Mouse (Mus musculus): ENCODE results near the gene Sox30. TPM values are rescaled to one million over a fixed set of nuclear protein-coding genes. Genes with fewer than 3 reads are reported as not detected.
A peak's percentile ranks its signal among the peaks of the same experiment; 100 is the strongest.

The Sox30 gene
- polyA plus RNA-seq, 1 experiment from 2014 or later, result 0.11 TPM

GRCm38 (mm10) chr11:46056770-46057411 lies 76.8 kb downstream of the Sox30 start:
- Histone ChIP-seq H3K27ac (ENCODE audit: low read depth, low read length) (peak overlapping the region; percentile 63; the same call in 1 of the 2 replicates), H3K36me3 (ENCODE audit: control insufficient read depth, insufficient read depth, low read length) (no peaks in the 10 kb centered on the region), H3K4me1 (ENCODE audit: control insufficient read depth, insufficient read depth, low read length) (peaks cover 6% of the 10 kb centered on the region), H3K4me2 (ENCODE audit: low read length) (peak overlapping the region; percentile 60), H3K9me3 (replicated peaks; ENCODE audit: control insufficient read depth, low read length) (no peaks in the 10 kb centered on the region), H3K4me3 (ENCODE audit: low read depth, low read length) (peak overlapping the region; percentile 61), H3K9ac (ENCODE audit: low read length) (peak overlapping the region; percentile 83), H3K27me3 (replicated peaks; ENCODE audit: control insufficient read depth, insufficient read depth, low read length) (no peaks in the 10 kb centered on the region)
- ATAC-seq (no peak), DNase-seq (ENCODE audit: low spot score) (peak; percentile 35)
- WGBS, result 6% methylated on average over 25 of the region's 25 CpGs

- no peaks in the 10 kb centered on the region for H3K27me3 ChIP-seq (replicated peaks; ENCODE audit: control insufficient read depth, insufficient read depth, low read length)
- peaks cover 6% of the 10 kb centered on the region for H3K4me1 ChIP-seq (ENCODE audit: control insufficient read depth, insufficient read depth, low read length)
- peak overlapping the region; percentile 60; the same call in 1 of the 2 replicates for H3K4me2 ChIP-seq (ENCODE audit: low read length)
- 65% methylated on average over 9 of the region's 9 CpGs for WGBS
- ATAC-seq, result no peak
- DNase-seq (ENCODE audit: low spot score), result no peak
- H3K9ac ChIP-seq (ENCODE audit: low read length), result no peak overlapping the region
- H3K4me3 ChIP-seq (ENCODE audit: low read depth, low read length), result no peak overlapping the region
- H3K36me3 ChIP-seq (ENCODE audit: control insufficient read depth, insufficient read depth, low read length), result no peaks in the 10 kb centered on the region
- H3K27ac ChIP-seq (ENCODE audit: low read depth, low read length), result no peak overlapping the region
- no peaks in the 10 kb centered on the region for H3K9me3 ChIP-seq (replicated peaks; ENCODE audit: control insufficient read depth, low read length)
Observed at GRCm38 (mm10) chr11:46058011-46058410, 77.9 kb downstream of the Sox30 start.

- no peak overlapping the region for H3K4me2 ChIP-seq (ENCODE audit: low read length)
- H3K9ac ChIP-seq (ENCODE audit: low read length), result no peak overlapping the region
- H3K27me3 ChIP-seq (replicated peaks; ENCODE audit: control insufficient read depth, insufficient read depth, low read length), result no peaks in the 10 kb centered on the region
- H3K4me3 ChIP-seq (ENCODE audit: low read depth, low read length), result no peak overlapping the region
- no peak overlapping the region for H3K27ac ChIP-seq (ENCODE audit: low read depth, low read length)
- no peaks in the 10 kb centered on the region for H3K9me3 ChIP-seq (replicated peaks; ENCODE audit: control insufficient read depth, low read length)
- H3K4me1 ChIP-seq (ENCODE audit: control insufficient read depth, insufficient read depth, low read length), result peaks cover 6% of the 10 kb centered on the region
- H3K36me3 ChIP-seq (ENCODE audit: control insufficient read depth, insufficient read depth, low read length), result no peaks in the 10 kb centered on the region
- 98% methylated on average over 4 of the region's 4 CpGs for WGBS
- DNase-seq (ENCODE audit: low spot score) (no peak), ATAC-seq (no peak)
Observed at GRCm38 (mm10) chr11:46058916-46059315, 78.8 kb downstream of the Sox30 start.

DNA sequence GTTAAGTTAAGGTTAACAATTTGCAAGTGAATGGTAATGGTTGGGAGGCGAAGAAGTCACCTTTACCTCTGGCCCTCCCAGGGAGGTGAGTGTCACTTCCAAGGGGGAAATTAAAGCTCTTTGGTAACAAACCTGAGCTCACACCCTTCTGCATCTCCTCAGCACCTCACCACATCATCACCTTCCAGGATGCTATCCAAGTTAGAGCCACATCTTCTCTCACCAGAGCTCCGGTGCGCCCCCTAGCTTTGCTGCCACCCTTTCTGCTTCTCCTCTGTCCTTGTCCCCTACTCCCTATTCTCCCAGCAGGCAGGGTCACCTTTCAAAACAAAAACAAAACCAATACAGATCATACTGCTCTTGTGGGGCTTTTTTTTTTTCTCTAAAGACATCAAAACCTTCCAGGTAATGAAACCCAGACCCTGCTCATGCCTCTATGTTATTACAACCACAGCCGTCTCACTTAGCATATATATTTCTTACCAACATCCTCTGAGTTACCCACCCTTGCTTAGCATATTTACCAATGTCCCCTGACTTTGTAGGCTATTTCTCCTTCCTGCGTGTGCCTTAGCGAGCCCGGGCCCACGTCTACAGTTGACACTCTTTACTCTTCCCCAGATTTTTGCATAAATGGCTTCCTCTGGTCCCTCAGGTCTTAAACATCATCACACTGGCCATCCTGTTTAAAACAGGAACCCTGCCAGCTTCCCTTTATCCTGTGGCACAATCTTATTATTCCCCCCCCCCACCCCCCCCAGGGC lies 80.0 kb downstream of the Sox30 start:
- Histone ChIP-seq H3K4me1 (ENCODE audit: control insufficient read depth, insufficient read depth, low read length) (peaks cover 7% of the 10 kb centered on the region), H3K4me3 (ENCODE audit: low read depth, low read length) (no peak overlapping the region), H3K9ac (ENCODE audit: low read length) (no peak overlapping the region), H3K36me3 (ENCODE audit: control insufficient read depth, insufficient read depth, low read length) (no peaks in the 10 kb centered on the region), H3K9me3 (replicated peaks; ENCODE audit: control insufficient read depth, low read length) (no peaks in the 10 kb centered on the region), H3K27me3 (replicated peaks; ENCODE audit: control insufficient read depth, insufficient read depth, low read length) (no peaks in the 10 kb centered on the region), H3K4me2 (ENCODE audit: low read length) (no peak overlapping the region), H3K27ac (ENCODE audit: low read depth, low read length) (no peak overlapping the region)
- DNase-seq (ENCODE audit: low spot score) (no peak), ATAC-seq (no peak)
- 77% methylated on average over 8 of the region's 8 CpGs for WGBS

DNA sequence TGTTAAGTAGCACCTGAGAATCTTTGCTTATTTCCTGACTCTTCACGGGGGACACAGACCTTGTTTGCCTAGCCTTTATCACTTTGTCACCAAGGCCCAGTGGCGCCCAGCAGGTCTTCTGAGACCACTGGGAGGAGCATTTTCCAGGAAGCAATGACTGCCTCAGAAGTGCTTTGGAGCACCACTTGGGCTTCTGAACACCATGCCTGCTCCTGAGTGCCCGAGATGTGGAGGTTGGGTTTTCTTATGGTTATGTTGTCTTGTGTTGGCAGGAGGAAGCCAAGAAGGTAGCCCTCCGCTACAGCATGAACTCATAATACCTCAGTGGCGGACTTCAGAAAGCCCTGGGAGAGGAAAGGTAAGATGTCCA lies 80.5 kb downstream of the Sox30 start:
- 82% methylated on average over 5 of the region's 5 CpGs for WGBS
- peaks cover 11% of the 10 kb centered on the region for H3K4me1 ChIP-seq (ENCODE audit: control insufficient read depth, insufficient read depth, low read length)
- H3K36me3 ChIP-seq (ENCODE audit: control insufficient read depth, insufficient read depth, low read length), result no peaks in the 10 kb centered on the region
- H3K27me3 ChIP-seq (replicated peaks; ENCODE audit: control insufficient read depth, insufficient read depth, low read length), result no peaks in the 10 kb centered on the region
- H3K4me2 ChIP-seq (ENCODE audit: low read length), result no peak overlapping the region
- H3K27ac ChIP-seq (ENCODE audit: low read depth, low read length), result no peak overlapping the region
- DNase-seq (ENCODE audit: low spot score) (no peak), ATAC-seq (no peak)
- H3K4me3 ChIP-seq (ENCODE audit: low read depth, low read length), result no peak overlapping the region
- H3K9ac ChIP-seq (ENCODE audit: low read length), result no peak overlapping the region
- H3K9me3 ChIP-seq (replicated peaks; ENCODE audit: control insufficient read depth, low read length), result no peaks in the 10 kb centered on the region

DNA sequence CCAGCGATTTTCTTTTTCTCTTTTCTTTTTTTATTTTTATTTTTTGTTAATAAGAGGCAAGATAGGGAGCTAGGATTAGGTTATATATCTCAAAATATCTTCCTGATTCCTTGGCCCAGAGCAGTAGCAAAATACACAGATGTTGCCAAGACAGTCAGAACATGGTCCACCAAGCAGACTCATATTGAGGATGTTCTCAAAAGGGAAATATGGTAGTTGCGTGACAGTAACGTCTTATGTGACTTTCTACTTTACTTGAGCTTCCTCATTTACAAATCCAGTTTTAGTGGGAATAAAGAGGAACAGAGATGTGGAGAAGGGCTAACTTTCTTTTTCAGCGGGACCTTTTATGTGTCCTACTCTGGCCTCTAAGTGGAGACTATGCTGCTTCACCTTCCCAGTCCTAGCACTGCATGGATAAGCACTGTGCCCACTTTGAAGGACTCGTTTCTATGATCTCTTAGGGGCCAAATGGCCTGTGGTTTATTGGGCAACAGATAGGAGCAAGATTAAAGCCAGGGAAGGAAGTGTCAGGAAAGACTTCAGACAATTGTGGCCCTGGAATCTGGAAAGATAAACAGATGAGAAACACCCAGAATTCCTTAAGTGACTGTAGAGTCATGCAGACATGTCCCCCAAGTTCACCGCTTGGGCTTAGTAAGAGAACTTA lies 81.8 kb downstream of the Sox30 start:
- H3K27me3 ChIP-seq (replicated peaks; ENCODE audit: control insufficient read depth, insufficient read depth, low read length), result no peaks in the 10 kb centered on the region
- no peaks in the 10 kb centered on the region for H3K9me3 ChIP-seq (replicated peaks; ENCODE audit: control insufficient read depth, low read length)
- H3K27ac ChIP-seq (ENCODE audit: low read depth, low read length), result no peak overlapping the region
- no peak overlapping the region for H3K4me2 ChIP-seq (ENCODE audit: low read length)
- DNase-seq (ENCODE audit: low spot score) (no peak), ATAC-seq (no peak)
- no peak overlapping the region for H3K4me3 ChIP-seq (ENCODE audit: low read depth, low read length)
- no peaks in the 10 kb centered on the region for H3K36me3 ChIP-seq (ENCODE audit: control insufficient read depth, insufficient read depth, low read length)
- 88% methylated on average over 6 of the region's 6 CpGs for WGBS
- peaks cover 14% of the 10 kb centered on the region for H3K4me1 ChIP-seq (ENCODE audit: control insufficient read depth, insufficient read depth, low read length)
- H3K9ac ChIP-seq (ENCODE audit: low read length), result no peak overlapping the region

DNA sequence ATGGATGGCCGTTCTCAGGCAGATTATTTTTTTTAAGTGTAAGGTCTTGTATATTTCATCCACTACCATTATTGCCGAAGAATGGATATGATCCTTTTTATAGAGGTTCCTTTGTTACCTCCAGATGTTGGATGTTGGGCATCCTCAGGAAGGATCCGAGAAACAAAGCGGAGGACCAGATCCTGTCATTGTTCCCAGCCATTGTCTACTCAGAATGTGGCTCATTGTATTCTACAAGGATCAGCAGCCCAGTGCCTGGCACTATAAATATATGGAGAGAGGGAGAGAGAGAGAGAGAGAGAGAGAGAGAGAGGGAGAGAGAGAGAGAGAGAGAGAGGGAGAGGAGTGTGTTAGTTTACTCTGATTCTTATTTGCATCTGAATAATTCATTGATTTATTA lies 82.5 kb downstream of the Sox30 start:
- no peaks in the 10 kb centered on the region for H3K27me3 ChIP-seq (replicated peaks; ENCODE audit: control insufficient read depth, insufficient read depth, low read length)
- no peak overlapping the region for H3K4me2 ChIP-seq (ENCODE audit: low read length)
- DNase-seq (ENCODE audit: low spot score) (no peak), ATAC-seq (no peak)
- 55% methylated on average over 4 of the region's 4 CpGs for WGBS
- no peak overlapping the region for H3K4me3 ChIP-seq (ENCODE audit: low read depth, low read length)
- no peak overlapping the region for H3K27ac ChIP-seq (ENCODE audit: low read depth, low read length)
- H3K9me3 ChIP-seq (replicated peaks; ENCODE audit: control insufficient read depth, low read length), result no peaks in the 10 kb centered on the region
- H3K9ac ChIP-seq (ENCODE audit: low read length), result no peak overlapping the region
- H3K4me1 ChIP-seq (ENCODE audit: control insufficient read depth, insufficient read depth, low read length), result peaks cover 10% of the 10 kb centered on the region; the same call in 1 of the 2 replicates
- no peaks in the 10 kb centered on the region for H3K36me3 ChIP-seq (ENCODE audit: control insufficient read depth, insufficient read depth, low read length)

GRCm38 (mm10) chr11:46062993-46063731 lies 83.1 kb downstream of the Sox30 start:
- Histone ChIP-seq H3K36me3 (ENCODE audit: control insufficient read depth, insufficient read depth, low read length) (no peaks in the 10 kb centered on the region), H3K4me1 (ENCODE audit: control insufficient read depth, insufficient read depth, low read length) (peaks cover 10% of the 10 kb centered on the region; the same call in 1 of the 2 replicates), H3K27me3 (replicated peaks; ENCODE audit: control insufficient read depth, insufficient read depth, low read length) (no peaks in the 10 kb centered on the region), H3K9ac (ENCODE audit: low read length) (no peak overlapping the region), H3K9me3 (replicated peaks; ENCODE audit: control insufficient read depth, low read length) (no peaks in the 10 kb centered on the region), H3K4me2 (ENCODE audit: low read length) (no peak overlapping the region), H3K27ac (ENCODE audit: low read depth, low read length) (no peak overlapping the region), H3K4me3 (ENCODE audit: low read depth, low read length) (no peak overlapping the region)
- ATAC-seq, result no peak
- DNase-seq (ENCODE audit: low spot score), result no peak
- WGBS, result 70% methylated on average over 9 of the region's 9 CpGs
